Mouse (Mus musculus): Measurements from ENCODE around the gene Rpl36.
"Not testable (repeated sequence)": the region's sequence is repeated elsewhere in the genome, so short reads cannot be mapped to it uniquely, and the experiment has no call there.

Gene Rpl36

GRCm38 (mm10) chr17:56608699-56609098 is 4.5 kb upstream of the Rpl36 start:
- ATAC-seq (ENCODE audit: low TSS enrichment) = no peak

GRCm38 (mm10) chr17:56609452-56610171 is 3.6 kb upstream of the Rpl36 start, which contains the start of gene 2410015M20Rik:
2410015M20Rik (minus strand) TSS chr17:56609771.
- ATAC-seq (ENCODE audit: low TSS enrichment) = peak; percentile 82

DNA sequence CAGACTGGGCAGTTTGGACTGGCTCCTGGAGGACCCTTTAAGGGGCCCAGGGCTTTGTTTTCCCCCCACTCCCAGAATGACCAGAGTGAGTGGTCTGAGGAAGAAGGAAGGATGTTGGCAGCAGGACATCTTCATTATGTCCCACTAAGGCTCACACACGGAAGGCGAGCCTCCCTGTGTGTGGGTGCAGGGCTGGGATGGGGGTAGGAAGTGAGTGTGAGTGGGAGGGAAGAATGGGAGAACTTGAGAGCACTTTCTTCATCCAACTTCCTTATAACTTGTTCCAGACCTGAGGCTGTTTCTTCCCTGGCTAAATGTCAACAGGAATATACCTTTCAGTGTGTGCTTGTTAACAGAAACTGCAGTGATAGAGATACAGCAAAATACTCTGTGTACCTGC is 1.9 kb upstream of the Rpl36 start:
- ATAC-seq (ENCODE audit: low TSS enrichment) = no peak

DNA sequence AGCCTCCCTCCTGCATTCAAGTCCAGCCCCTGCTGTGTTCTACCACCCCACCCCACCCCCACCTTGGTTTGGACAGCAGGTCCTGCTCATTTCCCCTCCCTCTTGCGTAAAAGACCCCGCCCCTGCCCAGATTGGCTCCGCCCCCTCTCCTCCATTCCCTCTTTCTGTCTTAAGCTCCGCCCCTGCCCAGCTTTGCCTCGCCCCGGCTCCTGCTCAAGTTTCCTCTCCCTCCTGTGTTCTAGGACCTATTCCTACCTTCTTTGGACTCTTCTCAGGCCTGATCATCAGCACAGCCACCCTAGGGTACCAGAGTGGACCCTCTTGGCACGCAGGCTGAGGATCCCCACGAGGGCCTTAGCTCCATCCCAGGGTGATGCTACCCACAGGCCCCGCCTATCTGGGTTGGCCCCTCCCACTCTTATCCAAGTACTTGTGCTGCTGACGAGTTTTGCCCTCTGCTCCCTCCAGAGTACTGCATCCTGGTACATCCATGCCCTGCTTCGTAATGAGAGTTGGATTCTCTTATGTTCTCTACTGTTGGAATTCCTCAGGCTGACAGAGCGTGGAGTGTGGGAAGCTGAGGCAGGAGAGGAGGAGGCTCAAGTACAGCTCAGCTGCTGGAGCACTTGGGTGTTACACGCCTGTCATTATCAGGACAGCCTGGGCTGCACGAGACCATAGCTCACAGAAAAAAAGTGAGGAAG is 1.2 kb upstream of the Rpl36 start:
- no peak for ATAC-seq (ENCODE audit: low TSS enrichment)

- ATAC-seq (ENCODE audit: low TSS enrichment) = not testable (repeated sequence)
These were observed 664 bp upstream of the Rpl36 start for GRCm38 (mm10) chr17:56612565-56612939.

DNA sequence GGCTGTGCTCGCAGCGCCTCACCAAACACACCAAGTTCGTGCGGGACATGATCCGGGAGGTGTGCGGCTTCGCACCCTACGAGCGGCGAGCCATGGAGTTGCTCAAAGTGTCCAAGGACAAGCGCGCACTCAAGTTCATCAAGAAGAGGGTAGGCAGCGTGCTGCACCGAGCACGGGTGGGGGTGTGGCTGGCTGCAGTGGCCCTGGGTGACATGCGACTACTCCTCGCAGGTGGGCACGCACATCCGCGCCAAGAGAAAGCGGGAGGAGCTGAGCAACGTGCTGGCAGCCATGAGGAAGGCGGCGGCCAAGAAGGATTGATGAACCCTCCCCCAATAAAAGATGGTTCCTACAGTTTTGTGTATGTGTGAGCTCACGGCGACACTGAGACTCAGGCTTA is 677 bp downstream of the Rpl36 start:
- not testable (repeated sequence) for ATAC-seq (ENCODE audit: low TSS enrichment)

GRCm38 (mm10) chr17:56614391-56615135 is 1.3 kb downstream of the Rpl36 start:
- no peak for ATAC-seq (ENCODE audit: low TSS enrichment)

GRCm38 (mm10) chr17:56615136-56615784 is 2.0 kb downstream of the Rpl36 start:
- ATAC-seq (ENCODE audit: low TSS enrichment) = no peak

DNA sequence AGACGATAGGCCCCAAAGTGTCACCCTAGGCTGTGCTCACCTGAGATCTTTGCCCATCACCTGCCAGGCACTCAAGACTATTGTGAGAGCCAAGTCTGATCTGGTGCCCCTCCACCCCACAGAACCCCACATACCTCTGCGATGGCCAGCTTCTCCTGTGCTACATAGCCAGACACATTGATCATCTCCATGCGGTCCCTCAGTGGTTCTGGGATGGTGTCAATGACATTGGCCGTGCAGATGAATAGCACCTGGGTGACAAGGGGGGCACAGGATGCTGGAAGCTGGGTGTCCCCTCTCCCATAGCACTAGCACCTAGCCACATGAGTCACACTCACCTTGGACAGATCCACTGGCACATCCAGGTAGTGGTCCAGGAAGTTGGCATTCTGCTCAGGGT is 2.6 kb downstream of the Rpl36 start:
- ATAC-seq (ENCODE audit: low TSS enrichment) = no peak

GRCm38 (mm10) chr17:56616725-56617124 is 3.5 kb downstream of the Rpl36 start:
- ATAC-seq (ENCODE audit: low TSS enrichment) = no peak

DNA sequence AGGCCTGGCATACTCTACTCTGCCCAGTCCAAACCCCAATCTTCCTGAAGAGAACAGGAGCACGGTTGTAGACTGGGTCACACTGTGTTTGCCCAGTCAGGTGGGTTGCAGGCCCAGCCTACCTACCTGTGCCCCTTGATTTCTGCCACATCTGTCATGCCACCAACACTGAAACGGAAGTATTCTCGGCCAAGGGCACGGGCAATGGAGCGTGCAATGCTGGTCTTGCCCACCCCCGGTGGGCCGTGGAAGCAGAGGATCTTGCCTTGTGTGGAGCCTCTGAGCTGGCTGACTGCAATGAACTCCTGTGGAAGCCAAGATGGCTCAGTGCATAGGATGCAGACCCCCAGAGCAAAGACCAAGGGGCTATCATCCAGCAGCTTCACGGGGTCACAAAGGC is 4.4 kb downstream of the Rpl36 start:
- ATAC-seq (ENCODE audit: low TSS enrichment) = no peak

DNA sequence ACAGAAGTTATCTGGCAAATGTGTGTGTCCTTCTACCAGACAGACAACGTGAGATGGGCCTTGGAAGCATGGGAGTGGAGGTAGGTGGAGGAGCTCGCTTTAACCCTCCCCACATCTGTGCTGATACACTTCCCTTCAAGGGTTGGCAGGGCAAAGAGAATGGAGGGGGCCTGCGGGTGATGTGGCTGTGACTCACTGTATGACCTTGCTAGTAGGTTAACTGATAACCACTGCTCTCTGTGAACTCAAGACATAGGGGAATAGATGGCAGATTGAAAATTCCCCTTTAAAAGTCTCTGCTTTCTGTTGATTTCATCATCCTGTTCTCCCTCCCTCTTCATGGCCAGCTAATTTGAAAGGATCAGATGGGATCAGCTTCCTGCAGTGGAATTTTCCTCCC is 12.3 kb downstream of the Rpl36 start:
- no peak for ATAC-seq (ENCODE audit: low TSS enrichment)

GRCm38 (mm10) chr17:56626260-56626659 is 13.0 kb downstream of the Rpl36 start:
- 0 out of 2 replicates have a peak, but pooled peaks have one; percentile 1 for ATAC-seq (ENCODE audit: low TSS enrichment)

GRCm38 (mm10) chr17:56626754-56627470 is 13.7 kb downstream of the Rpl36 start, which contains the start of gene Lonp1:
Lonp1 (minus strand) TSS chr17:56626887.
- peak; percentile 91 for ATAC-seq (ENCODE audit: low TSS enrichment)

DNA sequence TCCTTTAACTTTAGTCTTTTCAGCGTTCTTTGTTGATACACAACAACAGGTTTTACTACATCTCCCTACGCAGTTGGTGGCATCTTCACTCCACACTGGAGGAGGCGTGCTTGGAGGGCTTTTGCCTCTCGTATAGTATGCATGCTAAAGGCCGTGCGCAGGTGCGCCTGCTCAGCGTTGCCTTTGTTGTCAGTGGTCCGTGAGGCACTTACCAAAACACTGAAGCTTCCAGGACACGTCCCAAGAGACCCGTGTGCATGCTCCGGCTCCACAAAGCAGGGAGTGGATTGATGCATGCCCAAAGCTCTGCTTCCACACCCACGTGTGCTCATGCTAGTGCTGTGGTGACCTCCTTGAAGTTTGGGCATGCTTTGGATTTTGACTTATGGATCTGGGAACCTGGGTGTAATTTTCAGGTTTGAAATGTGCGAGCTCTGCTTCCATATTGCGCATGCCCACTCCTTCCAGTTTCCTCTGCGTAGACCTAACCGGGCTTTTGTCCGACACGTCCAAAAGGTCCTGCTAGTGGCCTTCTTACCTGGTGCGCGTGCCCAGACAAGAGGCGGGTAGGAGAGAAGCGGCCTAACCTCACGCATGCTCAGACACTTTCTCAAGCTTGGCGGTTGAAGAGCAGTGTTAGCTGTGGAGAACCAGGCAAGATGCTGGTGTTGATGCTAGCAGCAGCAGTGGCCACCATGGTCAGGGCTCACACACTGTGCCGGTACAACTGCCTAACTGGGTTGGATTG is 14.5 kb downstream of the Rpl36 start, which contains the start of gene Catsperd:
Gene Catsperd, plus strand, starts transcription at position 614 of the 748 bp plus-strand sequence.
- no peak for ATAC-seq (ENCODE audit: low TSS enrichment)

DNA sequence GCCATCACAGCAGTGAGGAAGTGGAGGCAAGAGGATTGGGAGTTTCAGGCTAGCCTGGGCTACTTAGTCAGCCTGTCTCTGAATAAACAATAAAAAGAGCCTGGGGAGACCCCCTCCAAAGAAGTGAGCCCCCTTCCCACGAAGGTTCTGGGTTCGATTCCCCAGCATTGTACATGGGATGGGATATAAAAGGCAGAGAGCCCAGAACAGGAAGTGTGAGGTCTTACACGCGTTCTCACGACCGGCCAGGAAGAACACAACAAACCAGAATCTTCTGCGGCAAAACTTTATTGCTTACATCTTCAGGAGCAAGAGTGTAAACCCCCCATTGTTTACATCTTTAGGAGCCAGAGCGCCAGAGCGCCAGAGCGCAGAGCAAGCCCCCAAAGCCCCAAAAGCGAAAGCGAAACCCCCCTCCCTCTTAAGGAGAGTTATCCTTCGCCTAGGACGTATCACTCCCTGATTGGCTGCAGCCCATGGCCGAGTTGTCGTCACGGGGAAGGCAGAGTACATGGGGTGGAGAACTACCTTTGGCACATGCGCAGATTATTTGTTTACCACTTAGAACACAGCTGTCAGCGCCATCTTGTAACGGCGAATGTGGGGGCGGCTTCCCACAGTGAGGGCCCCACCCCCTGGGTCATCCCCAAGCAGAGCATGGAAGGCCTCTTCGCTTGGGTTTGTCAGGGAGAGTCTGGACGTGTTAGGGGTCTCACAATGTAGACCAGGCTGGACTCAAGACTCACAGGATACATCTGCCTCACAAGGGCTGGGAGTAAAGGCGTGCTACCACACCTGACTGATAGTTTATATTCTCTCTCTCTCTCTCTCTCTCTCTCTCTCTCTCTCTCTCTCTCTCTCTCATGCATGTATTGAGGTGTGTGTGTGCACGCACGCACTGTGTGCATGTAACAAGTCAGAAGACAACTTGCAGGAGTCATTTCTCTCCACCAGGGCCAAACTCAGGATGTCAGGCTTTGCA is 16.9 kb downstream of the Rpl36 start:
- not testable (repeated sequence) for ATAC-seq (ENCODE audit: low TSS enrichment)

DNA sequence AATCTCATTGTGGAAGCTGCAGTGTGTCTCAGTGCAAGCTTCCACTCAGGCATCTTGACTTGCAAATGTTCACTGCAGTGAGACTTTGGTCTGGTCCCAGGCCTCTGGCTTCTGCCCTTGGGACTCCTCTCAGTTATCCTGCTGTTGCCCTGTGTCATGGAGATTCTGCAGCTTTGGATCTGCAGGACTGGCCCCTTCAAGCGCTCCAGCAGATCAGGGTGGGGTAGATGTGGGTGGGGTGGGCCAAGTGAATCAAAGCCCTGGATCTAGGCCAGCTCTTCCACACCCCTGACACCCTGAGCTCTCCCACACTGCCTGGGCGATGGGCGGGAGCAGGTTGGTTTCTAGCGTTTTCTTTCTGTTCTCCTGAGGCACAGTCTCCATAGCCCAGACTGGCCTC is 18.6 kb downstream of the Rpl36 start:
- no peak for ATAC-seq (ENCODE audit: low TSS enrichment)

DNA sequence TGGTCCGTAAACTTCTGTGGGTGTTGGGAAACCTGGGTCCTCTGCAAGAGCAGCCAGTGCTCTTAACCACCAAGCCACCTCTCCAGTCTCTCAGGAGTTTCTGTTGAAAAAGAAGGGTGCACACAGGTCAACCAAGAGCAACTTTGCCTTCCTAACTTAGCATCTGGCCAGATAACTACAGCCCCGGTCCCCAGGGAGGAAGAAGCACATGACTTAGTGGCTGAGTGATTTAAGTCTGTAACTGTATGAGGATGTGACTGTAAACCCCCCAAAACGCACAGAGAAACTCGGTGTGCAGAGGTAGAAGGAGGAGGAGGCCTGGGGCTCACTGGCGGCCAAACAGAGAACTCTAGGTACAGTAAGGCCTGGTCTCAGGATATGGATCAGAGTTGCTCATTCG is 20.8 kb downstream of the Rpl36 start:
- no peak for ATAC-seq (ENCODE audit: low TSS enrichment)

DNA sequence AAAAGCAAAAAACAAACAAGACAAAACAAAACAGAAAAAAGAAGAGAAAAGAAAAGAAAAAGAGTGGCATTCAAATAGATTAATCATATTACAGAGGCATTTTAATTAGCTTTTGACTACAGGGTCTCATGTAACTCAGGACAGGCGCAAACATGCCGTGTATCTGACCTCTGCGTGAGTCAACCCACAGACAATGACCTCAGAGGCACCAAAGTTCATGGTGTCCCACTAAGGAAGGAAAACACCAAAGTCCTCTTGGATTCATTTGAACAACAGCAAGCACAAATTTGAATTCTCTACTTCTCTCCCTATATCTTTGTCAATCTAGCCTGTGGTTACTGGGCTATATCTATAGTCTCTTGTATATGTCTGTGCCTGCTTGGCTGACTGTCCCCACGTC is 30.0 kb downstream of the Rpl36 start:
- ATAC-seq (ENCODE audit: low TSS enrichment) = no peak

All from frontal cortex, adult (tissue).